Mouse (Mus musculus): ENCODE measurements at regions not wholly inside any gene's neighbourhood (a gene's known extent, or its start where the extent isn't known, plus 50 kb on each side); places are given as distances from the start of the nearest gene placed in this dataset.

DNA sequence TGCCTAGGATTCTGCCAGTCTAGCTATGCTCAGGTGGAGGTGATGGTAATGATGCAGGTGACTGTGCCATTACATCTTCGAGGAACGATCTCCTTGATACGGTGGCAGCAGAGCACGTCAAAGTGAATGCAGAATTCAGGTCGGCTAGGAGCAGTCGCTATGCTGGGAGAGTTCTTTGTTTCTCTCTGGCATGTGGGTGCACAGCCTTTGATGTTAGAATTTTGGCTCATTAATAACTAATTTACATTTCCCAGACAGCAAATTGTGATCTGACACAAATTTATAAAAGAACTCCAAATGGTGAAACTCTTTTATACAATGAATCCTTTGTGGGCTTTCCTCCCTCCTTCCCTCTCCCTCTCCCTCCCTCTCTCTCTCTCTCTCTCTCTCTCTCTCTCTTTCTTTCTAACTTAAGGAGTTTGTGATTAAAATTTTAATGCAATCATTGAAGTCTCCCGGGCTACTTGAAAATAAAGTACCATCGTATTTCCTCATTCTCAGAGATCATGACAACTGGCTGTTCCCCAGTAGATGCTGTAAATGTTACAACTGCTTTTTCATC is 307.2 kb downstream of the Foxo1 start:
- no peak for DNase-seq (ENCODE audit: extremely low spot score, low spot score)
- Histone ChIP-seq H3K9me3 (no peaks in the 10 kb centered on the region), H3K4me1 (no peaks in the 10 kb centered on the region), H3K4me3 (no peak overlapping the region), H3K27me3 (ENCODE audit: poor library complexity, severe bottlenecking) (no peaks in the 10 kb centered on the region), H3K36me3 (replicated peaks) (no peaks in the 10 kb centered on the region), H3K27ac (no peak overlapping the region)
- 85% methylated on average over 8 of the region's 8 CpGs for WGBS

DNA sequence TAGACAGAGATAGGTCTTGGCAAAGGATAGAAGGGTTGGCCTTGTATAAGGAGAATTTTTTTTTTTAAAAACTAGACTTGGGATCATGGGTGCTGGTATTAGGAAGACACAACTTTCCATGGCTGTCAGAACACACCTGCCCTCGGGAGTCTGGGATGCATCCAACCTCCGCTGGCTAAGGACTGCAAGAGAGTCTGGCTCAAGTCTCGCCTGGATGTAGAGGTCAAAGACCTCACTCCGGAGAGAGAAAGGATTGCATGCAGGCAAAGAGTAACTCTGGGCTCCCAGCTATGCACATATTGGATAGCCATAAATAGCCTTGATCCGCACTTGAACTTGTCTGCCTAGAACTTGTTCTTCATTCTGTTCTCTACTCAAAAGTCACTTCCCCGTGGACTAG is 306.2 kb downstream of the Foxo1 start:
- DNase-seq (ENCODE audit: extremely low spot score, low spot score) = no peak
- no peaks in the 10 kb centered on the region for H3K27me3 ChIP-seq (ENCODE audit: poor library complexity, severe bottlenecking)
- no peaks in the 10 kb centered on the region for H3K36me3 ChIP-seq (replicated peaks)
- no peaks in the 10 kb centered on the region for H3K9me3 ChIP-seq
- 90% methylated on average over 6 of the region's 6 CpGs for WGBS
- no peaks in the 10 kb centered on the region for H3K4me1 ChIP-seq
- no peak overlapping the region for H3K27ac ChIP-seq
- no peak overlapping the region for H3K4me3 ChIP-seq

DNA sequence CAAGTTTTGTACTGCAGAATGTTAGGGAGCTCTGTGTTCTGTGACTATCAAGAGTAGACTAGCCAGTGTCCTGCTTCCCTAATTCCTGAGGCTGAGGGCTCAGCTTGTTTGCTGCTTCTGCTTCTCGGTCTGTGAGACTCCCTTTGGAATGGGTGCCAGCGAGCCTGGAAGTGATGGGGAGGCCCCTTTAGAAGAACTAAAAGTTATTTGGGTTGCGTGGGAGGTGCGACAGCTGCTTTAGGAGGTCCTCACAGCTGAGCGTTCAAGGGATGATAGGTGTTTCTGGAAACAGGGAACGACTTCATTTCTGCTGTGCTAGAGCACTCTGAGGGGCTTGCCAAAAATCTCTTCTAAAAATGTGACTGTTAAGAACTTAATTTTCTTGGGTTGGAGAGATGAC is 305.7 kb downstream of the Foxo1 start:
- H3K36me3 ChIP-seq (replicated peaks) = no peaks in the 10 kb centered on the region
- DNase-seq (ENCODE audit: extremely low spot score, low spot score) = no peak
- 90% methylated on average over 6 of the region's 6 CpGs for WGBS
- H3K4me1 ChIP-seq = no peaks in the 10 kb centered on the region; the same call in 1 of the 2 replicates
- H3K27ac ChIP-seq = no peak overlapping the region
- no peaks in the 10 kb centered on the region for H3K9me3 ChIP-seq
- H3K4me3 ChIP-seq = no peak overlapping the region
- no peaks in the 10 kb centered on the region for H3K27me3 ChIP-seq (ENCODE audit: poor library complexity, severe bottlenecking)

DNA sequence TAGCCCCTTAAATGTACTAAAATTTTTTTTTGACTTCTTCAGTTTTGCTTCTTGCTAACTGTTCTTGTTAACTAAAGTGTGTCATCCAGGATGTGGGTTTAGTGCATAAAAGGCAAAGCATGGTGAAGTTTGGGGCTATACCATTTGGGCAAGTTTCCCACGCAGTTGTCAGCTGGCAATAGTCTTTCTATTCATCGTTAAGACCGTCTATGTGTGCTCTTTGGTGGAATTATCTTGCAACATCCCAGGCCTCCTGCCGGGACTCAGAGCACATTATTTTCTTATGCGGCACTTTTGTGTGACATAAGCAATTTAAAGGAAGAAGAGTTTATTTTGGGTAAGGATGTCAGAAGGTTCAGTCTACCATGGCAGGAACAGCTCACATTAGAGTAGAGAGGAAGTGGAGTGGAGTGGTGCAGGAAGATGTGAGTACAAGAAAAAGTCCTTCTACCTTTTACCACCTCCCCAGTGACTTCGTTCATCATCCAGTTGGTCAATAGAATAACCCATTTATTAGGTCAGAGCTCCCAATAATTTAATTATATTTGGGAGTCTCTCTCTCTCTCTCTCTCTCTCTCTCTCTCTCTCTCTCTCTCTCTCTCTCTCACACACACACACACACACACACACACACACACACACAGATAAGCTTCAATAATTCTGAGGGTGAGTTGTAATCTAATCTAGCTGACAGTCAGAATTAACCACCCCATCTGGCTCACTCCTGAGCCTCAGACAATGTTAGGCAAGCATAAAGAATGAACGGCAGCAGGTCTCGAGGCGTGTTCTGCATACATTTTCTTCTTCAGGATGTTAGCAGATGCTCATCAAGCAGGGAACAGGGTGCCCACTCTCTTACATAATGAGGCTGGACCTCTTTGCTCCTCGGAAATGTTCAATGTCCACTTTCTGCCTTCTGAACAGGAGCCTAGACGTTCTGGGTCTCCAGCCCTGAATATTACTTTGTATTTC is 304.7 kb downstream of the Foxo1 start:
- Histone ChIP-seq H3K36me3 (replicated peaks) (no peaks in the 10 kb centered on the region), H3K27ac (no peak overlapping the region), H3K27me3 (ENCODE audit: poor library complexity, severe bottlenecking) (no peaks in the 10 kb centered on the region), H3K9me3 (no peaks in the 10 kb centered on the region), H3K4me3 (no peak overlapping the region), H3K4me1 (no peaks in the 10 kb centered on the region; the same call in 1 of the 2 replicates)
- no peak for DNase-seq (ENCODE audit: extremely low spot score, low spot score)
- WGBS = 89% methylated on average over 11 of the region's 11 CpGs

DNA sequence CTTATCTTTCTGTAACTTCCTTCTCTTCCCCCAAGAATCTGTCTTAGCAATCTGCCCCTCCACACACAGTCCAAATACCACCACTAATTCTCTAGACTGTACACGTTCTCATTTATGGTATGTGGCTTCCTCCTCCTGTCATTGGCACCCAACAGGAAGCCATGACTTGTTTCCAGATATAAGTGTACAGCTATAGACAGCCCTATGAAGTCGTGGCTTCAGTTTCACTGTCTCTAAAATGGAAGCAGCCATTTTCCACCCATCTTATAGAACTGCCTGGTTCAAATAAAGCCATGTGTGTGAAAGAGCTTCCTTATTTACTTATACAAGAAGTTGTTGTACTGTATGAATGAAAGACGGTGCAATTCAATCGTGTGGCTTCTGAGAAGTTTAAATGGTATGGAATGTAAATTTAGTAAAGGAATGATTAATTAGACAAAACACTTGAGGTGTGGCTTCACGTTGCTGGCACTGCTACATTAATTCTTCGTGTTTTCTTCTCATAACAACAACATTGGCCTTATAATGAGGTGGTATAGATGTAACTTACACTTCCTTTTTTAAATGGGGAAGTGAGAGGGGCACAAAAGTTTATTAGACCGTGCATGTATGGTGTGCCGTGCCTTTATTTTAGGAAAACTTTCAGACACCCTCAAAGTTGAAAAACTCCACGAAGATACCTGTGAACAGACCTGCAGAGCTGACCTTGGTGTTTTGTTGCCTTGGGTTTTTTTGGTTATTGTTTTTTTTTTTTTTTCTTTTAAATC is 299.7 kb downstream of the Foxo1 start:
- 88% methylated on average over 9 of the region's 9 CpGs for WGBS

DNA sequence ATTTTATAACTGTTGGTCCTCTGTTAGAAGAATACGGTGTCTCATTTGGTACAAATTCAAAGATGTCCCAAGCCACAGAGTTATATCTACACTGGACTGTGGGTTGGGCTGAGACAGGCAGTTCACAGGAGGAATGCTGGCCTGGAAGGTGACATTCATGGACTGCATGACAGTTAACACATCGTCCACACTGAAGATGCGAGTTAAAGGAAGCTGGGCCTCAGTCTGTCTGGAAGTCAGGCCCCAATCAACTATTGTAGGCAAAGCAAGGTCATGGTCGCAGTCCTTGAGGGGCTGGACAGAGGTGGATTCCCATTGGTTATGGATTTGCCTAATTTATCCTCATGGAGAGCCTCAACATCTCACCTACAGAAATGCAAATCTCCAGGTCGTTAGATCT is 295.5 kb downstream of the Foxo1 start:
- H3K36me3 ChIP-seq (replicated peaks) = no peaks in the 10 kb centered on the region
- no peaks in the 10 kb centered on the region for H3K27me3 ChIP-seq (ENCODE audit: poor library complexity, severe bottlenecking)
- whole genome bisulfite sequencing = 80% methylated on average over 5 of the region's 5 CpGs
- H3K4me1 ChIP-seq = peaks cover 3% of the 10 kb centered on the region; the same call in 1 of the 2 replicates
- H3K9me3 ChIP-seq = no peaks in the 10 kb centered on the region
- no peak overlapping the region for H3K27ac ChIP-seq
- no peak for DNase-seq (ENCODE audit: extremely low spot score, low spot score)
- H3K4me3 ChIP-seq = no peak overlapping the region

More for the DNA sequence above, 299.7 kb downstream of the Foxo1 start:
- DNase-seq (ENCODE audit: extremely low spot score, low spot score) = no peak
- no peak overlapping the region for H3K4me3 ChIP-seq
- H3K27ac ChIP-seq = no peak overlapping the region
- H3K4me1 ChIP-seq = no peaks in the 10 kb centered on the region; the same call in 1 of the 2 replicates
- H3K36me3 ChIP-seq (replicated peaks) = no peaks in the 10 kb centered on the region
- no peaks in the 10 kb centered on the region for H3K27me3 ChIP-seq (ENCODE audit: poor library complexity, severe bottlenecking)
- no peaks in the 10 kb centered on the region for H3K9me3 ChIP-seq

DNA sequence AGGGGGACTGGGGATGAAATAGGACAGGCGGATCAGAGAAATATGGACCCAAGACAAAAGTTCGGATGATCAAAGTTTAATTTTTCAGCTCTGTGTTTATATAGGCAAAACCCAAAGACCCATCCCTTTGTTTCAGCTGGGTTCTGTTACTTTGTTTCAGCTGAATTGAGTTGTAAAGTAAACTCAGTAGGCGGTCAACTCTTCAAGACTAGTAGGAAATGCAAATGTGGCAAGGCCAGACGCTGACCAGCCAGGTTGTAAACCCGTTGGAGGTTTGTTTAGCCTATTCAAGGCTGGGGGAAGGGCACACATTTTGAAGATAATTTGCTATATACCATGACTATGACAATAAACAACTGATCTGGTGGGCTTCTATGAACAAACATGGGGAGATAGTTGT is 294.7 kb downstream of the Foxo1 start:
- peaks cover 3% of the 10 kb centered on the region; the same call in 1 of the 2 replicates for H3K4me1 ChIP-seq
- no peaks in the 10 kb centered on the region for H3K36me3 ChIP-seq (replicated peaks)
- DNase-seq (ENCODE audit: extremely low spot score, low spot score) = no peak
- 49% methylated on average over 5 of the region's 5 CpGs for WGBS
- H3K27me3 ChIP-seq (ENCODE audit: poor library complexity, severe bottlenecking) = no peaks in the 10 kb centered on the region
- no peak overlapping the region for H3K27ac ChIP-seq
- H3K9me3 ChIP-seq = no peaks in the 10 kb centered on the region
- H3K4me3 ChIP-seq = no peak overlapping the region

DNA sequence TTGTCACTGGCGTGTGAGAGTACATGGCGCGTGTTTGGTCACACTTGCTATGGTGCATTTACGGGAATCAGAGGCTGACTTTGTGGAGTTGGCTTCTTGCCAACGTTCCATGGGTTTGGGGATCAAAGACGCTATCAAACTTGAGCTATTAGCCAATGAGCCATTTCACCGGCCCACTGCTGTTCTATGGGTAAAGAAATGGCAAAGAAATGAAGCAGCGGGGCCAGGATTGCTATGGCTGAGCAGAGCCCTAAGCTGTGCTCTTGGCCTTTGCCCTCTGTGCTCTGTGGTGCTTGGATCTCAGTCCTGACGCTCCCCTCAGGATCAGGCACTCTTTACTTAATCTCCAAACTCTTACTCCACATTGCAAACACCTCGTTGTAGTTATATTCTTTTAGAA is 291.3 kb downstream of the Foxo1 start:
- 87% methylated on average over 10 of the region's 10 CpGs for WGBS
- Histone ChIP-seq H3K27ac (no peak overlapping the region), H3K4me1 (peaks cover 3% of the 10 kb centered on the region; the same call in 1 of the 2 replicates), H3K36me3 (replicated peaks) (no peaks in the 10 kb centered on the region), H3K27me3 (ENCODE audit: poor library complexity, severe bottlenecking) (no peaks in the 10 kb centered on the region), H3K4me3 (no peak overlapping the region), H3K9me3 (no peaks in the 10 kb centered on the region)
- no peak for DNase-seq (ENCODE audit: extremely low spot score, low spot score)

DNA sequence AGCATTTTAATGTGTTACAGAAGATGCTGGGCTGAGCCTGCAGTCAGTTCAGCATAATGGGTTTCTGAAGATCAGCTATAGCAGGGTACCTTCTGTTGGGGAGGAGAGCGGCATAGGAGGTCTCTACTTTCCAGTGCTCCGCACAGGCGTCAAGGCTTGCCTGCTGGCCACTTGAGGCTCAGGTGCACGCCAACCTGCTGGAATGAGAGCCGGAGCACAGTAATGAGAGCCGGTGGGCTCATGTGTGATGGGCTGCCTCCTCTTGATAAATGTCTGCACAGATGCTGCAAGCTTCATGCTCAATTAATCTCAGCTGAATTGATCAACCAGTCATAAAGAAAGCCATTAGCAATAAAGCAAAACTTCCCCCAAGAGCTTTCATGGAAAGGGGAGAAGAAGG is 290.6 kb downstream of the Foxo1 start:
- no peak overlapping the region for H3K27ac ChIP-seq
- H3K4me1 ChIP-seq = peaks cover 3% of the 10 kb centered on the region; the same call in 1 of the 2 replicates
- H3K9me3 ChIP-seq = no peaks in the 10 kb centered on the region
- H3K4me3 ChIP-seq = no peak overlapping the region
- WGBS = 91% methylated on average over 6 of the region's 6 CpGs
- H3K36me3 ChIP-seq (replicated peaks) = no peaks in the 10 kb centered on the region
- H3K27me3 ChIP-seq (ENCODE audit: poor library complexity, severe bottlenecking) = no peaks in the 10 kb centered on the region
- DNase-seq (ENCODE audit: extremely low spot score, low spot score) = no peak

DNA sequence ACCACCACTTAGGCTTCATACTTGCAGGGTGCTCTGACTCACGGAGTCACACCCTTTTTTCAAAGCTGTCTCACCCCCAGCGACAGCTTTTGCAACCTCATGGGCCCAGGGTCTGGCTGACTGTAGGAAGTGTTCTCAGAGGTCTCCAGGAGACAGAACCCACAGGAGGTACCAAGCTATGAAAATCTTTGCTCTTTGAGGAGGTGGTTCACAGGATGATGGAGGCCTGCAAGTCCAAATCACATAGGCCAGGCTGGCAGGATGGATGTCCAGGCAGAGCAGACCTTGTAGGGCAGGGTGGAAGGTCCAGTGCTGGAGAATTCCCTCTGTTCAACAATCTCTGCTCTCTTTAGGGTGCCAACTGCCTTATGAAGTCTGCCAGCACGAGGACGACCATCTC is 289.2 kb downstream of the Foxo1 start:
- no peak for DNase-seq (ENCODE audit: extremely low spot score, low spot score)
- 98% methylated on average over 4 of the region's 4 CpGs for WGBS
- no peak overlapping the region for H3K27ac ChIP-seq

DNA sequence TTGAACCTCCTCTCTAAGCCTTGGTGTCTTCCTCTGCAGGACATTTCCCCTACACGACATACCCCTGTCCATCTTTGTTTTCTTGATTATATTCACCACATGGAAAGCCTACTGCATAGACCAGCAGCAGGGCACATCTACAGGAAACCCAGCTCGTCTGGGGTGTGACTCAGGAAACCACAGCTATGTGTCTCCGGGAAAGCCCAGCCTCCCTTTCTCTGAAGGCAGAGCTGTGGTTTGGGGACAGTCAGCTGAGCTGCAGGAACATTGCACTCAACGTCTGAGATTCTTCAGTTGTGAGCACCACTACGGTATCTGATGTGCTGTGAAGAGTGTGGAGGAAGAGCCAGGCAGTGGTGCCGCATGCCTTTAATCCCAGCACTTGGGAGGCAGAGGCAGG is 286.9 kb downstream of the Foxo1 start:
- H3K4me1 ChIP-seq = peaks cover 3% of the 10 kb centered on the region; the same call in 1 of the 2 replicates
- H3K27me3 ChIP-seq (ENCODE audit: poor library complexity, severe bottlenecking) = no peaks in the 10 kb centered on the region
- 86% methylated on average over 6 of the region's 6 CpGs for WGBS
- no peaks in the 10 kb centered on the region for H3K9me3 ChIP-seq
- no peak overlapping the region for H3K4me3 ChIP-seq
- H3K27ac ChIP-seq = no peak overlapping the region
- no peaks in the 10 kb centered on the region for H3K36me3 ChIP-seq (replicated peaks)
- no peak for DNase-seq (ENCODE audit: extremely low spot score, low spot score)

More for the DNA sequence above, 289.2 kb downstream of the Foxo1 start:
- H3K9me3 ChIP-seq = no peaks in the 10 kb centered on the region
- no peak overlapping the region for H3K4me3 ChIP-seq
- peaks cover 3% of the 10 kb centered on the region; the same call in 1 of the 2 replicates for H3K4me1 ChIP-seq
- no peaks in the 10 kb centered on the region for H3K36me3 ChIP-seq (replicated peaks)
- no peaks in the 10 kb centered on the region for H3K27me3 ChIP-seq (ENCODE audit: poor library complexity, severe bottlenecking)

DNA sequence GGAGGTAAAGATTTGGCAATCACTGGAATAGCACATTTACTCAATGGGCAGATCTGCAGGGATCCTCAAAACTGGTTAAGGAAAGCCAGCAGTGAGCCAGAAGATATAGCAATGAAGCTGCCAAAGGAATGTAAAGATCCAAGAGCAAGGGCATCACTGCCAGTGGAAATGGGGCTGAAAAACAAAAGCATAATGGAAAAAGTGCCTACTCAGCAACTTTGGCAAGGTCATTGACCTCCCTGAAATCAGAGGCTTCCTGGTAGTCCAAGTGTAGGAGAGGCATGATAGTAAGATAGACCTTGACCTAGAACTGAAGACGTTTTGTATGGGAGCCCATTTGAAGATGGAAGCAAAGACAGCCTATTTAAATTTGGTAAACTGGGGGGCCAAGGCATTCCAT is 286.4 kb downstream of the Foxo1 start:
- H3K27ac ChIP-seq = no peak overlapping the region

More for the DNA sequence above, 286.4 kb downstream of the Foxo1 start:
- H3K27me3 ChIP-seq (ENCODE audit: poor library complexity, severe bottlenecking) = no peaks in the 10 kb centered on the region
- H3K4me1 ChIP-seq = peaks cover 3% of the 10 kb centered on the region; the same call in 1 of the 2 replicates
- DNase-seq (ENCODE audit: extremely low spot score, low spot score) = no peak
- H3K4me3 ChIP-seq = no peak overlapping the region
- 91% methylated on average over 1 of the region's 1 CpGs for WGBS
- H3K9me3 ChIP-seq = no peaks in the 10 kb centered on the region
- H3K36me3 ChIP-seq (replicated peaks) = no peaks in the 10 kb centered on the region
